Mouse (Mus musculus) midbrain, embryonic 16.5 days (tissue): ENCODE results near the gene Glis3. TPM values are rescaled to one million over a fixed set of nuclear protein-coding genes. Genes with fewer than 3 reads are reported as not detected.

ENCODE experiments used
- ATAC-seq: fragments of 200-750 bp; cut with Nextera tagmentation; 2 replicates; pipeline ENCODE4 v1.8.0; 2017; ENCODE audit warnings: moderate TSS enrichment
- H3K27ac ChIP-seq: fragments of 300-500 bp; sonication (generic); 2 replicates; pipeline ENCODE4 v1.5.1; 2014; ENCODE audit warnings: mild to moderate bottlenecking, low read length, mixed read lengths
- H3K27me3 ChIP-seq: fragments of 300-500 bp; sonication (generic); 2 replicates; pipeline ENCODE4 v1.6.1; 2014; ENCODE audit warnings: low read depth, low read length, mixed read lengths; ENCODE audit not compliant: control insufficient read depth, insufficient read depth
- H3K36me3 ChIP-seq: fragments of 300-500 bp; sonication (generic); 2 replicates; pipeline ENCODE4 v1.6.1; 2014; ENCODE audit warnings: mild to moderate bottlenecking, low read length, moderate library complexity, mixed read lengths; ENCODE audit not compliant: control insufficient read depth, insufficient read depth
- H3K4me1 ChIP-seq: fragments of 300-500 bp; sonication (generic); 2 replicates; pipeline ENCODE4 v1.6.1; 2014; ENCODE audit warnings: mild to moderate bottlenecking, low read length, mixed read lengths; ENCODE audit not compliant: control insufficient read depth, insufficient read depth
- H3K4me2 ChIP-seq: fragments of 300-500 bp; sonication (generic); 2 replicates; pipeline ENCODE4 v1.6.1; 2014; ENCODE audit warnings: mild to moderate bottlenecking, low read length, mixed read lengths
- H3K4me3 ChIP-seq: fragments of 300-500 bp; sonication (generic); 2 replicates; pipeline ENCODE4 v1.5.1; 2014; ENCODE audit warnings: low read depth, mild to moderate bottlenecking, low read length, moderate library complexity, mixed read lengths
- H3K9ac ChIP-seq: fragments of 300-500 bp; sonication (generic); 2 replicates; pipeline ENCODE4 v1.6.1; 2014; ENCODE audit warnings: low read depth, low read length, mixed read lengths
- H3K9me3 ChIP-seq: fragments of 300-500 bp; sonication (generic); replicated peaks from 2 replicates; pipeline ENCODE4 v1.6.1; 2014; ENCODE audit warnings: mild to moderate bottlenecking, low read length, mixed read lengths; ENCODE audit not compliant: control insufficient read depth, poor library complexity, severe bottlenecking
- WGBS: fragments of 180-500 bp; shearing (Covaris S2); extraction: QIAGEN DNeasy Blood & Tissue Kit; methylation state at CpG from one replicate; pipeline ENCODE4 v1.1.7; 2014; 5-methylcytosine and 5-hydroxymethylcytosine counted together
- polyA plus RNA-seq: library from polyadenylated mRNA; unstranded; fragments of >200 nt; fragmentation: Nextera tagmentation; extraction: Ambion mirVana; gene quantifications from 2 replicates; pipeline ENCODE4 v1.2.1, GENCODE M21; 2015

The Glis3 gene
- polyA plus RNA-seq, 1 experiment from 2014 or later: 2.7 TPM

- no peaks in the 10 kb centered on the region for H3K36me3 ChIP-seq
- no peak overlapping the region for H3K9ac ChIP-seq
- no peak overlapping the region for H3K27ac ChIP-seq
- 88% methylated on average over 6 of the region's 6 CpGs for WGBS
- H3K27me3 ChIP-seq: no peaks in the 10 kb centered on the region
- H3K4me1 ChIP-seq: no peaks in the 10 kb centered on the region
- no peak overlapping the region for H3K4me3 ChIP-seq
- no peak for ATAC-seq
- no peak overlapping the region for H3K4me2 ChIP-seq
- no peaks in the 10 kb centered on the region for H3K9me3 ChIP-seq
Observed at GRCm38 (mm10) chr19:28647424-28647823, 32.5 kb downstream of the Glis3 start.

DNA sequence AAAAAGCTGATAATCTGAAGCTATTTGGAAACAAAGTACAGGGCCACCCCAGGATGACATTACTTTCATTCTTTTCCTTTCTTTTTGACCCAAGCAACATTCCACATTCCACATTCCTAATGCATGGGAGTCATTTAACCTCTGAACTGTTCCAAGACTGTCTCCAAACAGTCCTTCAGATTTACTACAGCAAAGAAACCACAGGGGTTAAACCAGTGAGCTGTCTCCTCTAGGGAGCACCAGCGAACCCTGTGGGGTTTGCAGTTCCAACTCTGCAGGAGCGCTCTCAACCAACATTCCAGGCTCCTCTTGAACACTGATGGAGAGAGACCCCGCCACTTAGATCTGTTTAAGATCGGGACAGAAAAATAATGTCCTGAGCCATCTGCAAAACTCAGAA is 33.6 kb downstream of the Glis3 start:
- Histone ChIP-seq H3K4me3 (no peak overlapping the region), H3K4me2 (no peak overlapping the region), H3K4me1 (no peaks in the 10 kb centered on the region), H3K36me3 (no peaks in the 10 kb centered on the region), H3K9me3 (no peaks in the 10 kb centered on the region), H3K27ac (no peak overlapping the region), H3K9ac (no peak overlapping the region), H3K27me3 (no peaks in the 10 kb centered on the region)
- WGBS: 63% methylated on average over 4 of the region's 4 CpGs
- ATAC-seq: no peak

DNA sequence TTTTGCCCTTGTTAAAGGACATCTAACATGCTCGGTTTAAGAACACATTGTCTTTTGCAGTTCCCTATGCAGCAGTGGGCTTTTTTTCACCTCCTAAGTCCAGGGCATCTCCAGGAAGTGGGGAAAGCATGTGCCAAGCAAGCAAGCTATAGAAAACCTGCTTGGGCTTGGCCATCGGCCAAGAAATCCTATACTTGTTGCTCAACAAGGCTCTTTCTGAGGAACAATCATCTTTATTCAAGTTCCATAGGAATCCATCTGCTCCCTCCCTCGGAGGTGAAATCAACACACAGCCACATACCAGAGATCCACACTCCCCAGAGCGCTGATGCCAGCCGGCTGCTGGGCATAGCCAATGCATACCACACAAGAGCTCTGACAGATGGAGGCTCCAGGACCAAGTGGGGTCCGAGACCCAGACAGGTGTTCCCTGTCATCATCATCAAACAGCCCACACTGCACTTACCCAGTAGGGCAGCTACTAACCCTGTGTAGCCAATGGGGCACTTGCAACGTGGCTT is 39.0 kb downstream of the Glis3 start:
- Histone ChIP-seq H3K4me3 (no peak overlapping the region), H3K27me3 (no peaks in the 10 kb centered on the region), H3K4me1 (peaks cover 5% of the 10 kb centered on the region), H3K4me2 (no peak overlapping the region), H3K27ac (no peak overlapping the region), H3K9me3 (no peaks in the 10 kb centered on the region), H3K36me3 (no peaks in the 10 kb centered on the region), H3K9ac (no peak overlapping the region)
- no peak for ATAC-seq
- WGBS: 61% methylated on average over 7 of the region's 7 CpGs

- Histone ChIP-seq H3K9me3 (no peaks in the 10 kb centered on the region), H3K36me3 (no peaks in the 10 kb centered on the region), H3K4me1 (peaks cover 6% of the 10 kb centered on the region), H3K9ac (no peak overlapping the region), H3K4me2 (no peak overlapping the region), H3K27ac (no peak overlapping the region), H3K27me3 (no peaks in the 10 kb centered on the region), H3K4me3 (no peak overlapping the region)
- ATAC-seq: peak; percentile 51; the same call in 1 of the 2 replicates
- 16% methylated on average over 7 of the region's 8 CpGs for WGBS
Observed at GRCm38 (mm10) chr19:28635991-28636553, 43.8 kb downstream of the Glis3 start.

DNA sequence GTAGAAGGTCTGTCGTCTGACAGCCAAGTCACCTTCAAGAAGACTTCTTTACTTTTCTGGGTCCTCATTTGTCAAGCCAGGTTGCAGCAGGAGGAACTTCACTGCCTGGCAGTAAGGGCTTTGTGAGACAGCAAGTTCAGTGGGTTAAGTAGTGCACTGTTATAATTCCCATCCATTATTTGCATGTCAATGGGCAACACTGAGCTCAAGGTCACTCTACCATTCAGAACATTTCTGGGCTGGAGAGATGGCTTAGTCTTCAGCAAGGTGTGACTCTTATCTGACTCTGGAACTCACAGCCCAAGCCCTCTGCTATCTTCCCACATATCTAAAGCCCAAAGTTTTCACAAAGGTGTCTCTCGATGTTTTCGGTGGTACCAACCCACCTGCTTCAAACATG is 44.9 kb downstream of the Glis3 start:
- peaks cover 6% of the 10 kb centered on the region; the same call in 1 of the 2 replicates for H3K4me1 ChIP-seq
- H3K36me3 ChIP-seq: no peaks in the 10 kb centered on the region
- no peak overlapping the region for H3K27ac ChIP-seq
- no peak overlapping the region for H3K4me3 ChIP-seq
- H3K4me2 ChIP-seq: no peak overlapping the region
- no peak for ATAC-seq
- no peaks in the 10 kb centered on the region for H3K9me3 ChIP-seq
- H3K27me3 ChIP-seq: no peaks in the 10 kb centered on the region
- H3K9ac ChIP-seq: no peak overlapping the region
- 96% methylated on average over 3 of the region's 3 CpGs for WGBS

DNA sequence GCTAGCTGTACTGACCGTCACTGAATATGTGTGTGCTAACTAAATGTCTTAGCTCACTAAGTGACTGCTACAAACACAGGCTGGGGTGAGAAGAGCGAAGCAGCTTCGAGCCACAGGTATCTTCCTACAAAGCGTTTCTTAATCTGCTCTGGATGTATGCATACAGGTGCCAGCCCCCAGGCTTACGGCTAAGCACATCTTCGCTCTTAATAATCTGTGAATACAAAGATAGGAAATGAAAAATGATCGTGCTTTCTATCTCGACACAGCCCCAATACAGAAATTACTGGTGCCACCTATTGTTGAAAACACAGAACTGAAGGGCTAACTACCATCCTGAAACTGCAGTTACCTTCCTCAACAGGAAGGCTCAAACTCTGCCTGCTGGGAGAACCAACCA is 51.5 kb downstream of the Glis3 start:
- Histone ChIP-seq H3K4me1 (peaks cover 6% of the 10 kb centered on the region), H3K4me3 (no peak overlapping the region), H3K9ac (no peak overlapping the region), H3K4me2 (peak overlapping the region; percentile 30), H3K36me3 (no peaks in the 10 kb centered on the region), H3K27ac (0 out of 2 replicates have a peak overlapping the region, but pooled peaks have one; percentile 39), H3K27me3 (no peaks in the 10 kb centered on the region), H3K9me3 (no peaks in the 10 kb centered on the region)
- 33% methylated on average over 8 of the region's 8 CpGs for WGBS
- peak; percentile 76 for ATAC-seq

DNA sequence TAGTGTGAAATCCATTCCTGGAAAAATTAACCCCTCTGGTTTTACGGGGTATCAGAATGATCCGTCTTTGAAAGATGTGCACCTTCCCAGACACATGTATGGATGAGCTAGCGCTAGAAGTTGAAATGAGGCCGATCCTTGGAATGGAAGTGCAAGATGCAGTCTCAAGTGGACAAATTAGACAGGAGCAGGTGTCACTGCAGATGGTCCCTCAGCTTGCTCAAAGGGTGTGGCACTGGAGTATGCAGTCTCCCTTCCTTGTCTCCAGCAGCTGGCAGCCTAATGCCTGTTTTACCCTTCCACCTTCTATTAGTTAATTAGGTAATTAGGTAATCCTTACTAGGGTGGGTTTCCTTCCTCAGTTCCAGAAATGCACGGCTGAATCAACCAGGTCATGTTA is 53.7 kb downstream of the Glis3 start:
- H3K4me1 ChIP-seq: peaks cover 6% of the 10 kb centered on the region
- H3K9me3 ChIP-seq: no peaks in the 10 kb centered on the region
- no peak overlapping the region for H3K4me2 ChIP-seq
- 93% methylated on average over 5 of the region's 5 CpGs for WGBS
- ATAC-seq: no peak
- no peak overlapping the region for H3K4me3 ChIP-seq
- no peaks in the 10 kb centered on the region for H3K36me3 ChIP-seq
- H3K27ac ChIP-seq: no peak overlapping the region
- no peak overlapping the region for H3K9ac ChIP-seq
- no peaks in the 10 kb centered on the region for H3K27me3 ChIP-seq

- Histone ChIP-seq H3K4me3 (no peak overlapping the region), H3K4me1 (peaks cover 6% of the 10 kb centered on the region), H3K9ac (no peak overlapping the region), H3K27me3 (no peaks in the 10 kb centered on the region), H3K9me3 (no peaks in the 10 kb centered on the region), H3K27ac (no peak overlapping the region), H3K4me2 (no peak overlapping the region), H3K36me3 (no peaks in the 10 kb centered on the region)
- no peak for ATAC-seq
- 85% methylated on average over 1 of the region's 1 CpGs for WGBS
Observed at GRCm38 (mm10) chr19:28624571-28624970, 55.3 kb downstream of the Glis3 start.

DNA sequence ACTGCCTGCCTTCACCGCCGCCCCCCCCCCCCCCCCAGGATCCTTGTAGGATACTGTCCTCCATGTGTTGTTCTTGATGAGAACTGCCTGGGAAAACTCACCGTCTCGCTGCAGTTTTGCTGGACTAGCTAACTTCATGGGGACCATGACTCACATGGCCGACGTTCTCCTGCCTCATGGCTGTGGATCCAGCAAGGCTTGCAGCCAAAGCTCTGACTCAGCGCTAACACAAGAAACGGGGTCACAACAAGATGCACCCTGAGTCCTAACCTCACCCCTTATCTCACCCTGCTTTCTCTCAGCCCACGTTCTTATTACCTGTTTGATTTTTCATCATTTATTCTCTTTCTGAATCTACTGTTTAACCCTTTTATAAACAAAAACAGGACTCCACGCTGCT is 56.2 kb downstream of the Glis3 start:
- ATAC-seq: no peak
- Histone ChIP-seq H3K4me1 (peaks cover 6% of the 10 kb centered on the region), H3K9ac (no peak overlapping the region), H3K9me3 (no peaks in the 10 kb centered on the region), H3K4me2 (no peak overlapping the region), H3K36me3 (no peaks in the 10 kb centered on the region), H3K27ac (no peak overlapping the region), H3K27me3 (no peaks in the 10 kb centered on the region), H3K4me3 (no peak overlapping the region)
- 82% methylated on average over 10 of the region's 10 CpGs for whole genome bisulfite sequencing
